ENCODE assay signal across 14 mouse cellular contexts in the genomic region with DNA sequence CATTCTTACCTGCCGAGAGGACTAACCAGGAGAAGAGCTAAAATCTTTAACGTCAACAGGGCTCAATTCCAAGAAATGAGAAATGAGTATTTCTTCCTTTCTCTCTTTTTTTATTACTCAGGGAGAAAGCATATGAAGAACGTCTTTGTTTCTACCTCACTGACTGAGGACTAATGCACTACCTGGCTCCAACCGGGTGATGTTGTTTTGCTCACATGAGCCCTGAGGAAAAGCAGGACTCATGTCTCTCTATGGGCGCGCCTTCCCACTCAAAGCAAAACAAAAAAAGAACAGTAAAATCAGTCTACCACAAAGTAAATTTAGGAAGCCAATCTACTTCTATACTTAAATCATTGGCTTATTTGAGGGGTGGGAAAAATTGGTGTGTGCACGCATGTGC.
DNase-seq lines count a peak whose midpoint lies in the region; ATAC-seq and TF ChIP-seq lines count a peak whose summit lies in the region.
"Had no signal": no experiment of that assay in that cellular context is flagged by ENCODE, and none has a peak within 500 bp of the region (broad histone marks: within the 10 kb centered on the region; RNA-seq: fewer than 3 reads in every experiment).

No protein-coding gene starts in this region.

- ATAC-seq in hindbrain, embryonic 13.5 days (ENCODE audit: low FRiP score) = peak; percentile 23; the same call in 1 of the 2 replicates
- ATAC-seq in hindbrain, embryonic 11.5 days (ENCODE audit: low FRiP score) = no peak
- peak; percentile 31; the same call in 1 of the 2 replicates for ATAC-seq in hindbrain, postnatal 0 days
- no peak for ATAC-seq in neural tube, embryonic 14.5 days (ENCODE audit: low read depth)
- ATAC-seq: intestine, embryonic 16.5 days; liver, postnatal 0 days had no signal

- WGBS in cerebellum, adult 2 months = 47% methylated on average over 7 of the region's 7 CpGs
- WGBS in hindbrain, embryonic 13.5 days = 83% methylated on average over 7 of the region's 7 CpGs
- 89% methylated on average over 7 of the region's 7 CpGs for WGBS in hindbrain, embryonic 11.5 days
- WGBS in hindbrain, postnatal 0 days = 52% methylated on average over 7 of the region's 7 CpGs
- 82% methylated on average over 7 of the region's 7 CpGs for WGBS in neural tube, embryonic 14.5 days

- no peaks in the 10 kb centered on the region for H3K9me3 ChIP-seq in hindbrain, embryonic 13.5 days
- no peaks in the 10 kb centered on the region for H3K9me3 ChIP-seq in hindbrain, embryonic 11.5 days (ENCODE audit: control insufficient read depth, low read length)
- no peaks in the 10 kb centered on the region for H3K9me3 ChIP-seq in hindbrain, postnatal 0 days (ENCODE audit: low read length)
- H3K9me3 ChIP-seq in neural tube, embryonic 14.5 days (ENCODE audit: control insufficient read depth, low read length) = no peaks in the 10 kb centered on the region
- H3K9me3 ChIP-seq: heart, embryonic 12.5 days; limb, embryonic 10.5 days had no signal

- no peak for DNase-seq in cerebellum, adult 2 months
- no peak for DNase-seq in cerebellum, adult 9-11 months
- DNase-seq in hindbrain, embryonic 11.5 days (ENCODE audit: low spot score) = no peak
- no peak for DNase-seq in hindbrain, postnatal 0 days (ENCODE audit: low spot score)
- no peak for DNase-seq in thymus, postnatal 14 days
- DNase-seq in natural killer cell, adult 2 months (ENCODE audit: low spot score in 2 of 2) = no peak
- DNase-seq: adrenal gland, adult 8-10 months; liver, postnatal 0 days; lung, postnatal 14 days had no signal

- H3K9ac ChIP-seq in hindbrain, embryonic 13.5 days = no peak overlapping the region
- no peak overlapping the region for H3K9ac ChIP-seq in hindbrain, embryonic 11.5 days (ENCODE audit: low read depth, low read length)
- H3K9ac ChIP-seq in hindbrain, postnatal 0 days (replicated peaks; ENCODE audit: low read length) = no peak overlapping the region
- no peak overlapping the region for H3K9ac ChIP-seq in neural tube, embryonic 14.5 days (replicated peaks; ENCODE audit: low read depth, low read length)
- H3K9ac ChIP-seq: heart, embryonic 12.5 days; liver, postnatal 0 days had no signal

- H3K4me1 ChIP-seq in cerebellum, adult 2 months (ENCODE audit: control insufficient read depth, insufficient read depth, low read length) = 0 out of 2 replicates have a peak, but pooled peaks cover 2% of the 10 kb centered on the region
- peaks cover 4% of the 10 kb centered on the region for H3K4me1 ChIP-seq in hindbrain, embryonic 13.5 days (replicated peaks)
- H3K4me1 ChIP-seq in hindbrain, embryonic 11.5 days (replicated peaks; ENCODE audit: control insufficient read depth, insufficient read depth, low read length) = no peaks in the 10 kb centered on the region
- 0 out of 2 replicates have a peak, but pooled peaks cover 4% of the 10 kb centered on the region for H3K4me1 ChIP-seq in hindbrain, postnatal 0 days (ENCODE audit: insufficient read depth, low read length)
- H3K4me1 ChIP-seq in neural tube, embryonic 14.5 days (ENCODE audit: control insufficient read depth, insufficient read depth, low read length) = no peaks in the 10 kb centered on the region
- H3K4me1 ChIP-seq: heart, embryonic 12.5 days; limb, embryonic 10.5 days had no signal

- no peak for TF ChIP-seq CTCF in cerebellum, adult 2 months (IDR thresholded peaks at IDR 0.05; ENCODE audit: borderline replicate concordance, insufficient read depth, low read depth, low read length)
- no peak for TF ChIP-seq CTCF in hindbrain, postnatal 0 days (IDR thresholded peaks at IDR 0.05; ENCODE audit: low read depth)

- H3K27me3 ChIP-seq in cerebellum, adult 2 months (ENCODE audit: control insufficient read depth, insufficient read depth, low read length) = no peaks in the 10 kb centered on the region
- H3K27me3 ChIP-seq in hindbrain, embryonic 13.5 days = no peaks in the 10 kb centered on the region
- no peaks in the 10 kb centered on the region for H3K27me3 ChIP-seq in hindbrain, embryonic 11.5 days (ENCODE audit: control insufficient read depth, insufficient read depth, low read length)
- H3K27me3 ChIP-seq in hindbrain, postnatal 0 days (ENCODE audit: insufficient read depth, low read length) = no peaks in the 10 kb centered on the region
- H3K27me3 ChIP-seq in neural tube, embryonic 14.5 days (ENCODE audit: control insufficient read depth, insufficient read depth, low read length) = no peaks in the 10 kb centered on the region
- H3K27me3 ChIP-seq: heart, embryonic 12.5 days had no signal

- TF ChIP-seq POLR2A in cerebellum, adult 2 months (IDR thresholded peaks at IDR 0.05; ENCODE audit: borderline replicate concordance, insufficient read depth, low read length) = no peak

- peak overlapping the region; percentile 40 for H3K4me2 ChIP-seq in hindbrain, embryonic 13.5 days
- no peak overlapping the region for H3K4me2 ChIP-seq in hindbrain, embryonic 11.5 days (replicated peaks; ENCODE audit: low read depth, low read length)
- peak overlapping the region; percentile 43 for H3K4me2 ChIP-seq in hindbrain, postnatal 0 days (ENCODE audit: low read depth, low read length)
- H3K4me2 ChIP-seq in neural tube, embryonic 14.5 days (ENCODE audit: low read depth, low read length) = peak overlapping the region; percentile 27; the same call in 1 of the 2 replicates
- H3K4me2 ChIP-seq: heart, embryonic 12.5 days had no signal

- H3K27ac ChIP-seq in cerebellum, adult 2 months (ENCODE audit: insufficient read depth, low read length) = no peak overlapping the region
- no peak overlapping the region for H3K27ac ChIP-seq in hindbrain, embryonic 13.5 days
- H3K27ac ChIP-seq in hindbrain, embryonic 11.5 days (ENCODE audit: low read depth, low read length) = no peak overlapping the region
- no peak overlapping the region for H3K27ac ChIP-seq in hindbrain, postnatal 0 days
- no peak overlapping the region for H3K27ac ChIP-seq in neural tube, embryonic 14.5 days (ENCODE audit: low read depth, low read length)
- H3K27ac ChIP-seq: limb, embryonic 10.5 days had no signal

- no peaks in the 10 kb centered on the region for H3K36me3 ChIP-seq in hindbrain, embryonic 13.5 days
- H3K36me3 ChIP-seq in hindbrain, embryonic 11.5 days (ENCODE audit: control insufficient read depth, insufficient read depth, low read length) = no peaks in the 10 kb centered on the region
- no peaks in the 10 kb centered on the region for H3K36me3 ChIP-seq in hindbrain, postnatal 0 days (ENCODE audit: insufficient read depth, low read length)
- no peaks in the 10 kb centered on the region for H3K36me3 ChIP-seq in neural tube, embryonic 14.5 days (ENCODE audit: control insufficient read depth, insufficient read depth, low read length)
- H3K36me3 ChIP-seq: heart, embryonic 12.5 days; limb, embryonic 10.5 days had no signal

- H3K4me3 ChIP-seq in cerebellum, adult 2 months (replicated peaks; ENCODE audit: insufficient read depth, low read depth, low read length) = peak overlapping the region; percentile 17
- no peak overlapping the region for H3K4me3 ChIP-seq in hindbrain, embryonic 13.5 days
- no peak overlapping the region for H3K4me3 ChIP-seq in hindbrain, embryonic 11.5 days (ENCODE audit: low read depth, low read length)
- H3K4me3 ChIP-seq in hindbrain, postnatal 0 days (ENCODE audit: low read length) = peak overlapping the region; percentile 20
- H3K4me3 ChIP-seq in neural tube, embryonic 14.5 days (ENCODE audit: low read depth, low read length) = no peak overlapping the region
- H3K4me3 ChIP-seq: heart, embryonic 12.5 days; limb, embryonic 10.5 days had no signal

Comparison
In these comparisons a context has a peak if more than half of its experiments do, and no peak if none do; other contexts are left out.
1. H3K4me3 ChIP-seq: peak in cerebellum, adult 2 months (single experiment) and hindbrain, postnatal 0 days (single experiment); none in hindbrain, embryonic 13.5 days (single experiment), hindbrain, embryonic 11.5 days (single experiment) and neural tube, embryonic 14.5 days (single experiment).
2. ATAC-seq: peak in hindbrain, embryonic 13.5 days (single experiment) and hindbrain, postnatal 0 days (single experiment); none in hindbrain, embryonic 11.5 days (single experiment) and neural tube, embryonic 14.5 days (single experiment).